ENCODE assay signal across 8 mouse cellular contexts in genomic region chr8:71404951-71405351, GRCm38 (mm10). TPM values are rescaled to one million over a fixed set of nuclear protein-coding genes. Genes with fewer than 3 reads are reported as not detected.
A peak's percentile ranks its signal among the peaks of the same experiment; 100 is the strongest.
DNase-seq lines count a peak whose midpoint lies in the region; ATAC-seq and TF ChIP-seq lines count a peak whose summit lies in the region.

No protein-coding gene starts in this region.

- H3K27me3 ChIP-seq in heart, embryonic 16.5 days (ENCODE audit: control insufficient read depth, insufficient read depth, low read length), result no peaks in the 10 kb centered on the region
- H3K27me3 ChIP-seq in G1E (ENCODE audit: insufficient read depth, low read length), result no peaks in the 10 kb centered on the region
- no peaks in the 10 kb centered on the region for H3K27me3 ChIP-seq in embryonic facial prominence, embryonic 13.5 days
- no peaks in the 10 kb centered on the region for H3K27me3 ChIP-seq in liver, embryonic 14.5 days (ENCODE audit: control insufficient read depth, insufficient read depth, low read length)

- no peak for TF ChIP-seq CTCF in G1E (IDR thresholded peaks at IDR 0.05; ENCODE audit: low read depth, low read length)
- no peak for TF ChIP-seq CTCF in liver, embryonic 14.5 days (IDR thresholded peaks at IDR 0.05; ENCODE audit: low read depth)

- H3K36me3 ChIP-seq in heart, embryonic 16.5 days (ENCODE audit: control insufficient read depth, insufficient read depth), result peaks cover 15% of the 10 kb centered on the region
- peaks cover 78% of the 10 kb centered on the region for H3K36me3 ChIP-seq in G1E (replicated peaks)
- H3K36me3 ChIP-seq in embryonic facial prominence, embryonic 13.5 days, result peaks cover 47% of the 10 kb centered on the region
- peaks cover 29% of the 10 kb centered on the region for H3K36me3 ChIP-seq in liver, embryonic 14.5 days (replicated peaks; ENCODE audit: control insufficient read depth, insufficient read depth, low read depth)

- no peak overlapping the region for H3K4me3 ChIP-seq in heart, embryonic 16.5 days (ENCODE audit: low read length)
- peak overlapping the region; percentile 82 for H3K4me3 ChIP-seq in G1E (ENCODE audit: low read depth, low read length)
- H3K4me3 ChIP-seq in embryonic facial prominence, embryonic 13.5 days, result no peak overlapping the region; the same call in 1 of the 2 replicates
- H3K4me3 ChIP-seq in liver, embryonic 14.5 days (ENCODE audit: insufficient read depth in 1 of 2, low read depth in 2 of 2, low read length in 2 of 2), result peak overlapping the region; percentile 2 to 94; a peak in 3 of 4 replicates

- peak overlapping the region; percentile 96; the same call in 1 of the 2 replicates for H3K4me2 ChIP-seq in heart, embryonic 16.5 days (ENCODE audit: low read depth, low read length)
- H3K4me2 ChIP-seq in embryonic facial prominence, embryonic 13.5 days, result peak overlapping the region; percentile 96
- H3K4me2 ChIP-seq in liver, embryonic 14.5 days (ENCODE audit: low read depth), result peak overlapping the region; percentile 70

- TF ChIP-seq EP300 in liver, embryonic 14.5 days (IDR thresholded peaks at IDR 0.05; ENCODE audit: low read depth), result no peak

- 88% methylated on average over 9 of the region's 9 CpGs for WGBS in heart, embryonic 16.5 days
- WGBS in embryonic facial prominence, embryonic 13.5 days, result 89% methylated on average over 9 of the region's 9 CpGs
- WGBS in liver, embryonic 14.5 days (ENCODE audit: insufficient replicate concordance), result 65% methylated on average over 9 of the region's 9 CpGs

- H3K9ac ChIP-seq in heart, embryonic 16.5 days (ENCODE audit: low read length), result no peak overlapping the region
- H3K9ac ChIP-seq in embryonic facial prominence, embryonic 13.5 days, result no peak overlapping the region
- peak overlapping the region; percentile 61 for H3K9ac ChIP-seq in liver, embryonic 14.5 days (replicated peaks)

- no peak for ATAC-seq in heart, embryonic 16.5 days (replicated peaks; ENCODE audit: extremely low read depth, insufficient read depth, low FRiP score)
- peak; percentile 10; the same call in 1 of the 2 replicates for ATAC-seq in G1E (ENCODE audit: extremely low read depth, insufficient number of reproducible peaks, low FRiP score, poor library complexity, severe bottlenecking)
- no peak for ATAC-seq in embryonic facial prominence, embryonic 13.5 days (ENCODE audit: insufficient number of reproducible peaks, insufficient read depth, low FRiP score, low TSS enrichment, low read depth)
- ATAC-seq in liver, embryonic 14.5 days (ENCODE audit: insufficient read depth), result no peak
- no peak for ATAC-seq in cerebellum, adult (ENCODE audit: insufficient number of reproducible peaks, low FRiP score, low TSS enrichment)

- intact Hi-C loops in heart, postnatal 36 days (cut with DNase I), result loop anchor here (5.0 kb wide), 1 partner anchor 143 kb away; no protein-coding TSS in a partner anchor

- no peaks in the 10 kb centered on the region for H3K9me3 ChIP-seq in heart, embryonic 16.5 days (replicated peaks; ENCODE audit: control insufficient read depth, low read length)
- no peaks in the 10 kb centered on the region for H3K9me3 ChIP-seq in G1E (replicated peaks)
- no peaks in the 10 kb centered on the region for H3K9me3 ChIP-seq in embryonic facial prominence, embryonic 13.5 days
- no peaks in the 10 kb centered on the region for H3K9me3 ChIP-seq in liver, embryonic 14.5 days (ENCODE audit: control insufficient read depth, low read length)

- no peak for DNase-seq in heart, postnatal 36 days
- peak; percentile 58 for DNase-seq in G1E (ENCODE audit: low spot score)
- no peak for DNase-seq in liver, embryonic 14.5 days (ENCODE audit: low read depth in 3 of 3, low spot score in 3 of 3)
- no peak for DNase-seq in right cerebral cortex, adult 2 months (ENCODE audit: low spot score in 2 of 2)
- no peak for DNase-seq in gastrocnemius, postnatal 10 days

- H3K4me1 ChIP-seq in heart, embryonic 16.5 days (ENCODE audit: control insufficient read depth, insufficient read depth, low read length), result peaks cover 17% of the 10 kb centered on the region
- H3K4me1 ChIP-seq in G1E (ENCODE audit: insufficient read depth, low read depth, low read length), result peaks cover 74% of the 10 kb centered on the region
- H3K4me1 ChIP-seq in embryonic facial prominence, embryonic 13.5 days, result peaks cover 22% of the 10 kb centered on the region
- peaks cover 8 to 10% of the 10 kb centered on the region in 2 experiments for H3K4me1 ChIP-seq in liver, embryonic 14.5 days (replicated peaks; ENCODE audit: control insufficient read depth in 2 of 2, insufficient read depth in 2 of 2, low read length in 1 of 2)

- H3K27ac ChIP-seq in heart, embryonic 16.5 days (ENCODE audit: low read length), result no peak overlapping the region
- no peak overlapping the region for H3K27ac ChIP-seq in embryonic facial prominence, embryonic 13.5 days
- H3K27ac ChIP-seq in liver, embryonic 14.5 days, result no peak overlapping the region; the same call in 1 of the 2 replicates

RNA-seq across cellular contexts. Expression of gene Ankle1, which starts 0.9 kb away (rescaled TPM):
- polyA plus RNA-seq in heart, embryonic 16.5 days (2015; fragmentation: Nextera tagmentation; extraction: Ambion mirVana), result 32.9 and 33.8 TPM in 2 replicates
- total RNA-seq in heart, postnatal 36 days (2021), result under 1 TPM; 0.19 to 0.39 TPM
- total RNA-seq in G1E (2014; fragmentation: Nextera tagmentation) (5.9 and 16.2 TPM in 2 replicates), G1E (2017) (9.8 and 12.1 TPM in 2 replicates)
- polyA plus RNA-seq in G1E (2012), result 13.7 and 15.1 TPM in 2 replicates
- polyA plus RNA-seq in embryonic facial prominence, embryonic 13.5 days (2015; fragmentation: Nextera tagmentation; extraction: Ambion mirVana), result 44.4 and 45.0 TPM in 2 replicates
- 52.5 and 58.0 TPM in 2 replicates for polyA plus RNA-seq in liver, embryonic 14.5 days (2012; rRNA removed)
- polyA plus RNA-seq in liver, embryonic 14.5 days (2014; fragmentation: Nextera tagmentation; extraction: Ambion mirVana), result 17.8 and 19.0 TPM in 2 replicates
- total RNA-seq in gastrocnemius, postnatal 10 days (2021), result 1 to 10 TPM; 1.7 to 2.1 TPM

RNA-seq across cellular contexts. Expression of gene Babam1, which starts 8.3 kb away (rescaled TPM):
- 86.4 and 88.8 TPM in 2 replicates for polyA plus RNA-seq in heart, embryonic 16.5 days (2015; fragmentation: Nextera tagmentation; extraction: Ambion mirVana)
- 10 to 100 TPM; 61.2 to 67.1 TPM for total RNA-seq in heart, postnatal 36 days (2021)
- total RNA-seq in G1E (2014; fragmentation: Nextera tagmentation) (58.4 and 83.8 TPM in 2 replicates), G1E (2017) (90.3 and 92.1 TPM in 2 replicates)
- 106 and 107 TPM in 2 replicates for polyA plus RNA-seq in G1E (2012)
- 88.9 and 104 TPM in 2 replicates for polyA plus RNA-seq in embryonic facial prominence, embryonic 13.5 days (2015; fragmentation: Nextera tagmentation; extraction: Ambion mirVana)
- polyA plus RNA-seq in liver, embryonic 14.5 days (2012; rRNA removed), result 53.6 and 61.2 TPM in 2 replicates
- 50.6 and 52.3 TPM in 2 replicates for polyA plus RNA-seq in liver, embryonic 14.5 days (2014; fragmentation: Nextera tagmentation; extraction: Ambion mirVana)
- total RNA-seq in gastrocnemius, postnatal 10 days (2021), result 10 to 100 TPM; 68.5 to 70.4 TPM

RNA-seq across cellular contexts. Expression of gene Ushbp1, which starts 9.3 kb away (rescaled TPM):
- 20.6 and 24.4 TPM in 2 replicates for polyA plus RNA-seq in heart, embryonic 16.5 days (2015; fragmentation: Nextera tagmentation; extraction: Ambion mirVana)
- 10 to 100 TPM; 28.0 to 30.4 TPM for total RNA-seq in heart, postnatal 36 days (2021)
- total RNA-seq in G1E (2014; fragmentation: Nextera tagmentation) (not detected in 2 replicates), G1E (2017) (0.06 and 0.11 TPM in 2 replicates)
- polyA plus RNA-seq in G1E (2012), result 0.08 and 0.09 TPM in 2 replicates
- polyA plus RNA-seq in embryonic facial prominence, embryonic 13.5 days (2015; fragmentation: Nextera tagmentation; extraction: Ambion mirVana), result 7.4 and 7.8 TPM in 2 replicates
- polyA plus RNA-seq in liver, embryonic 14.5 days (2012; rRNA removed), result 3.1 and 3.5 TPM in 2 replicates
- 1.5 and 1.9 TPM in 2 replicates for polyA plus RNA-seq in liver, embryonic 14.5 days (2014; fragmentation: Nextera tagmentation; extraction: Ambion mirVana)
- total RNA-seq in gastrocnemius, postnatal 10 days (2021), result 10 to 100 TPM; 11.7 to 18.1 TPM

RNA-seq across cellular contexts. Expression of gene Nr2f6, which starts 23.2 kb away (rescaled TPM):
- 38.1 and 43.0 TPM in 2 replicates for polyA plus RNA-seq in heart, embryonic 16.5 days (2015; fragmentation: Nextera tagmentation; extraction: Ambion mirVana)
- total RNA-seq in heart, postnatal 36 days (2021), result 10 to 100 TPM; 47.6 to 53.6 TPM
- total RNA-seq in G1E (2014; fragmentation: Nextera tagmentation), result 6.4 and 8.6 TPM in 2 replicates
- 9.7 and 17.0 TPM in 2 replicates for total RNA-seq in G1E (2017)
- polyA plus RNA-seq in G1E (2012), result 36.0 and 47.8 TPM in 2 replicates
- 43.8 and 46.6 TPM in 2 replicates for polyA plus RNA-seq in embryonic facial prominence, embryonic 13.5 days (2015; fragmentation: Nextera tagmentation; extraction: Ambion mirVana)
- polyA plus RNA-seq in liver, embryonic 14.5 days (2012; rRNA removed), result 20.8 and 23.4 TPM in 2 replicates
- polyA plus RNA-seq in liver, embryonic 14.5 days (2014; fragmentation: Nextera tagmentation; extraction: Ambion mirVana), result 19.1 and 22.4 TPM in 2 replicates
- 10 to 100 TPM; 23.2 to 29.7 TPM for total RNA-seq in gastrocnemius, postnatal 10 days (2021)

RNA-seq across cellular contexts. Expression of gene Ocel1, which starts 33.9 kb away (rescaled TPM):
- polyA plus RNA-seq in heart, embryonic 16.5 days (2015; fragmentation: Nextera tagmentation; extraction: Ambion mirVana), result 5.7 and 6.2 TPM in 2 replicates
- 10 to 100 TPM; 11.1 to 14.9 TPM for total RNA-seq in heart, postnatal 36 days (2021)
- total RNA-seq in G1E (2014; fragmentation: Nextera tagmentation) (4.7 and 6.2 TPM in 2 replicates), G1E (2017) (18.0 and 25.8 TPM in 2 replicates)
- 32.3 and 37.6 TPM in 2 replicates for polyA plus RNA-seq in G1E (2012)
- 4.2 and 5.4 TPM in 2 replicates for polyA plus RNA-seq in embryonic facial prominence, embryonic 13.5 days (2015; fragmentation: Nextera tagmentation; extraction: Ambion mirVana)
- polyA plus RNA-seq in liver, embryonic 14.5 days (2012; rRNA removed), result 2.8 and 3.1 TPM in 2 replicates
- 1.9 and 2.8 TPM in 2 replicates for polyA plus RNA-seq in liver, embryonic 14.5 days (2014; fragmentation: Nextera tagmentation; extraction: Ambion mirVana)
- total RNA-seq in gastrocnemius, postnatal 10 days (2021), result 1 to 10 TPM; 7.4 to 8.1 TPM

Comparison
In these comparisons a context has a peak if more than half of its experiments do, and no peak if none do; other contexts are left out.
1. H3K4me3 ChIP-seq: peak in G1E (single experiment) and liver, embryonic 14.5 days (2 of 2); none in heart, embryonic 16.5 days (single experiment) and embryonic facial prominence, embryonic 13.5 days (single experiment).
2. Peak in every context shown above with its lines, with median percentiles within 50 percentile points of each other: H3K4me2 ChIP-seq.